Mouse (Mus musculus): ENCODE measurements around the gene Olfr137.

Olfr137 gene

GRCm38 (mm10) chr17:38307470-38307869, at the start of gene Olfr137:
TSS of gene Olfr137 (minus strand) at chr17:38307570.
- DNase-seq (ENCODE audit: inconsistent ontology term) = no peak

GRCm38 (mm10) chr17:38329531-38329930, 22.2 kb upstream of the Olfr137 start, which contains the start of gene Olfr136:
TSS of gene Olfr136 (plus strand) at chr17:38329831.
- no peak for DNase-seq (ENCODE audit: inconsistent ontology term)

DNA sequence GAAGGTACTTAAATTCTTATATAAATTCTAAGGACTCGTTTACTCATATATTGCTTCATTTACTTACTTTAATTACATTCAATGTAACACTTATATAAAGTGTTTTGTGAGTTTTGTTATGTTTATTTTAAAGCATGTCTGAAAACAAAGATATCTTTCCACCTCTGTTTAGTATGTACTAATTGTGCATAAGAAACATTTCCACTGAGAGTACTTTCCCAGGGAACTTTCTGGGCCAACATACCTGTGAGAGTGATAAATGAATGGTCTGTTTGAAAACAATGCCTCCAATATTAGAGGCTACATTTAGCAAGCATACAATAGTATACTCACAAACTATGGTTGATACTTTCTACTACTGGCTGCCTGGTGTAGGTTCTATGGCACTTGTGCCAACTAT, 46.6 kb downstream of the Olfr137 start, which contains the start of gene Olfr138:
Olfr138 (plus strand) TSS at position 301 of the 400 bp plus-strand sequence.
- DNase-seq (ENCODE audit: inconsistent ontology term) = no peak

Measured in Muller cell, postnatal 12 days (primary cell).